Mouse (Mus musculus): ENCODE data around the gene Arid1b. TPM values are rescaled to one million over a fixed set of nuclear protein-coding genes. Genes with fewer than 3 reads are reported as not detected.

The Arid1b gene
- polyA plus RNA-seq, 1 experiment from 2014 or later: 8.7 TPM

DNA sequence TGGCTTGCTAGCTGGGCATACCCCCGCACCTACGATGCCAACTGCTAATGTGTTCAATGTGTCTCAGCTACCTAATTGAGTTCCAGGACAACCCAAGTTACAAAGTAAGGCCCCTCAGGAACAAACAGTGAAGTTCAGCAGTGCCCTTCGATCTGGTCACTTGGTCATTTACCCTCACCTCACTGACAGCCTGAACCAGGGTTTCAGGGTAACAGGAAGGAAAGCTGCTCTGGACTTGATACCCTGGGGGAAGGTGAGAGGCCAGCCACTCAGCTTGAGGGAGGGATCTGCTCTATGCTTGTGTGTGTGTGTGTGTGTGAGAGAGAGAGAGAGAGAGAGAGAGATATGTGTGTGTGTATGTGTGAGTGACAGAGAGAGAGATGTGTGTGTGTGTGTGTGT lies 11.2 kb downstream of the Arid1b start:
- 64% methylated on average over 3 of the region's 3 CpGs for WGBS
- H3K9me3 ChIP-seq (replicated peaks): no peaks in the 10 kb centered on the region
- peaks cover 89% of the 10 kb centered on the region for H3K4me1 ChIP-seq (replicated peaks)
- H3K27ac ChIP-seq (ENCODE audit: poor library complexity, severe bottlenecking): no peak overlapping the region
- no peaks in the 10 kb centered on the region for H3K36me3 ChIP-seq
- H3K27me3 ChIP-seq (replicated peaks): no peaks in the 10 kb centered on the region
- no peak overlapping the region; the same call in 1 of the 2 replicates for H3K9ac ChIP-seq
- ATAC-seq (ENCODE audit: insufficient number of reproducible peaks, low FRiP score): no peak
- H3K4me3 ChIP-seq: no peak overlapping the region
- H3K4me2 ChIP-seq: no peak overlapping the region

GRCm38 (mm10) chr17:5007156-5007658 lies 13.1 kb downstream of the Arid1b start:
- Histone ChIP-seq H3K4me3 (peak overlapping the region; percentile 31), H3K4me1 (replicated peaks) (peaks cover 86% of the 10 kb centered on the region), H3K4me2 (peak overlapping the region; percentile 69), H3K9ac (peak overlapping the region; percentile 28; the same call in 1 of the 2 replicates), H3K27ac (ENCODE audit: poor library complexity, severe bottlenecking) (peak overlapping the region; percentile 41; the same call in 1 of the 2 replicates), H3K27me3 (replicated peaks) (no peaks in the 10 kb centered on the region), H3K9me3 (replicated peaks) (no peaks in the 10 kb centered on the region), H3K36me3 (no peaks in the 10 kb centered on the region)
- WGBS: 22% methylated on average over 15 of the region's 15 CpGs
- ATAC-seq (ENCODE audit: insufficient number of reproducible peaks, low FRiP score): peak; percentile 45; the same call in 1 of the 2 replicates

- no peaks in the 10 kb centered on the region for H3K36me3 ChIP-seq
- no peak overlapping the region for H3K9ac ChIP-seq
- no peaks in the 10 kb centered on the region for H3K9me3 ChIP-seq (replicated peaks)
- no peak overlapping the region for H3K27ac ChIP-seq (ENCODE audit: poor library complexity, severe bottlenecking)
- H3K27me3 ChIP-seq (replicated peaks): no peaks in the 10 kb centered on the region
- no peak overlapping the region for H3K4me3 ChIP-seq
- H3K4me2 ChIP-seq: peak overlapping the region; percentile 7; the same call in 1 of the 2 replicates
- ATAC-seq (ENCODE audit: insufficient number of reproducible peaks, low FRiP score): no peak
- WGBS: 66% methylated on average over 10 of the region's 10 CpGs
- H3K4me1 ChIP-seq (replicated peaks): peaks cover 86% of the 10 kb centered on the region
Observed at GRCm38 (mm10) chr17:5008236-5008635, 14.1 kb downstream of the Arid1b start.

DNA sequence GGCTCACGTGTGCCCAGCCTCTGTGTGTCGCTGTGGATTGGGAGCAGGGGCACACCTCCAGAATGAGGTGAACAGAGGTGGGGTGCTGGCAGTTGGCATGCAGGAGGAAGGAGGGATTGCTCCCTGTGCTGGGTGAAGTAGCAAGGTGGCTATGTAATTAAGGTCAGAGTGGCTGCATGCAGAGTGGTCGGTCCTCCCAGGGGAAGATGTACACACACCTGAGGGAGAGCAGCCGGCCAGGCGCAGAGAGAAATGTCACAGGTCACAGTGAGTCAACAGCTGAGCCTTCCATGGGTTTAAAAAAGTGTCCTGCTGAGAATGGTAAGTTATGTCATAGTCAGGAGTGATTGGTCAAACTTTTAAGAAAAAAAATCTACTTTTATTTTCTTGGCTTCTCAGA lies 14.6 kb downstream of the Arid1b start:
- no peak overlapping the region for H3K27ac ChIP-seq (ENCODE audit: poor library complexity, severe bottlenecking)
- ATAC-seq (ENCODE audit: insufficient number of reproducible peaks, low FRiP score): no peak
- H3K36me3 ChIP-seq: no peaks in the 10 kb centered on the region
- WGBS: 72% methylated on average over 5 of the region's 5 CpGs
- peaks cover 82% of the 10 kb centered on the region for H3K4me1 ChIP-seq (replicated peaks)
- no peaks in the 10 kb centered on the region for H3K9me3 ChIP-seq (replicated peaks)
- H3K4me2 ChIP-seq: peak overlapping the region; percentile 7; the same call in 1 of the 2 replicates
- H3K4me3 ChIP-seq: no peak overlapping the region
- no peaks in the 10 kb centered on the region for H3K27me3 ChIP-seq (replicated peaks)
- H3K9ac ChIP-seq: no peak overlapping the region

DNA sequence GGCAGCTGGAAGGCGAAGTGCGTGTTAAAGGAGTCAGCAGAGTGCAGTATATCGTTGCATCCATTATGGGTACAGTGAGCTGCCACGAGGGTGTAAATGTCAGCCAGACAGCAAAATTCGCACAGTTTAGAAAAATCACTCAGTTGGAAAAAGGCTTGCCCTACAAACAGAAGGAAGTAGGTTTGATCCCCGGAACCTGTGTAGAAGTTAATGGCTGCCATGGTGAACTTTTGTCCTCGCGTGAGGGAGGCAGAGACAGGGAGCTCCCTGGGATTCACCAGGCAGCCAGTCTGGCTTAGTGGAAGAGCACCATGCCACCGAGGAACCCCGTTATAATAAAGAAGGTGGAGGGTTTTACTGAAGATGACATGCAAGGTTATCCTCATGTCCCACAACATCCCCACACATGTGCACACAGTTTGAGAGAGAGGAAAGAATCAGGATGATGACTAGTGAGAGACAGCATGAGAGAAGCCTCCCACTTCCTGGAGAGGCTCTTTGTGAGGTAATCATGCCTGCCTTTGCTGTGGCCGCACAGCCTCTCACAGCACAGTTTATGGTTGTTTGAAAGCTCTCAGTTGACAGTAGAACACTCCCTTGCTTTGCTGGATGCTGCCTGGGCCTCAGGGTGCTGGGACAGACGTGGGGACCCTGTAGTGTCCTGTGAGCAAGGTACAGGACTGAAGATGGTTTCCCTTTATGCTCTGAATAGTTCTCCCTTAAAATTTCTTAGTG lies 15.6 kb downstream of the Arid1b start:
- Histone ChIP-seq H3K4me1 (replicated peaks) (peaks cover 76% of the 10 kb centered on the region), H3K9me3 (replicated peaks) (no peaks in the 10 kb centered on the region), H3K4me2 (no peak overlapping the region), H3K9ac (no peak overlapping the region), H3K4me3 (no peak overlapping the region), H3K27me3 (replicated peaks) (no peaks in the 10 kb centered on the region), H3K27ac (ENCODE audit: poor library complexity, severe bottlenecking) (no peak overlapping the region), H3K36me3 (no peaks in the 10 kb centered on the region)
- ATAC-seq (ENCODE audit: insufficient number of reproducible peaks, low FRiP score): no peak
- WGBS: 75% methylated on average over 12 of the region's 12 CpGs

GRCm38 (mm10) chr17:5010781-5011180 lies 16.6 kb downstream of the Arid1b start:
- Histone ChIP-seq H3K4me1 (replicated peaks) (peaks cover 66% of the 10 kb centered on the region), H3K27ac (ENCODE audit: poor library complexity, severe bottlenecking) (no peak overlapping the region), H3K9me3 (replicated peaks) (no peaks in the 10 kb centered on the region), H3K9ac (no peak overlapping the region), H3K36me3 (no peaks in the 10 kb centered on the region), H3K4me2 (peak overlapping the region; percentile 18; the same call in 1 of the 2 replicates), H3K4me3 (no peak overlapping the region), H3K27me3 (replicated peaks) (no peaks in the 10 kb centered on the region)
- 14% methylated on average over 7 of the region's 7 CpGs for WGBS
- no peak for ATAC-seq (ENCODE audit: insufficient number of reproducible peaks, low FRiP score)

- peaks cover 60% of the 10 kb centered on the region for H3K4me1 ChIP-seq (replicated peaks)
- 79% methylated on average over 3 of the region's 3 CpGs for WGBS
- no peaks in the 10 kb centered on the region for H3K27me3 ChIP-seq (replicated peaks)
- no peaks in the 10 kb centered on the region for H3K36me3 ChIP-seq
- no peak for ATAC-seq (ENCODE audit: insufficient number of reproducible peaks, low FRiP score)
- no peak overlapping the region for H3K27ac ChIP-seq (ENCODE audit: poor library complexity, severe bottlenecking)
- no peaks in the 10 kb centered on the region for H3K9me3 ChIP-seq (replicated peaks)
- H3K9ac ChIP-seq: no peak overlapping the region
- no peak overlapping the region for H3K4me3 ChIP-seq
- no peak overlapping the region for H3K4me2 ChIP-seq
Observed at GRCm38 (mm10) chr17:5012091-5012490, 18.0 kb downstream of the Arid1b start.

DNA sequence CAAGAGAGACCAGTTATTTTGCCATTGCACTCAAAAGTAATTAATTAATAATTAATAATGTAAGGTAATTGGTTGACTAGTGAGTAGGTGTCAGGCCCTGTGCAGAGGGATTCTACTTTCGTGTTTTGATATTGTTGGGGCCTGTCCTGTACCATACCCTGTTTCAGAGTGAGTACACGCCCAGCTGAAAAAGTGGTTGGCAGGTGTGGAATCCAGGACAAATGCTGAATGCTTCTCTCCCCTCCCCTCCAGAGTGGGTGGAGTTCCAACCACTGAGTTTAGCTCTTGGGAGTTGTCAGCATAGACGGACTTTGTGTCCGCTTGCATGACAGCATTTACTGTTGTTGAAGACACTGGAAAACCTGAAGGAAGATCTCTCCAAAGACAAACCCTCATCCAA lies 18.4 kb downstream of the Arid1b start:
- H3K4me1 ChIP-seq (replicated peaks): peaks cover 58% of the 10 kb centered on the region
- no peaks in the 10 kb centered on the region for H3K27me3 ChIP-seq (replicated peaks)
- H3K27ac ChIP-seq (ENCODE audit: poor library complexity, severe bottlenecking): no peak overlapping the region
- H3K4me3 ChIP-seq: no peak overlapping the region
- no peaks in the 10 kb centered on the region for H3K9me3 ChIP-seq (replicated peaks)
- no peak overlapping the region for H3K9ac ChIP-seq
- 67% methylated on average over 4 of the region's 4 CpGs for WGBS
- no peak; the same call in 1 of the 2 replicates for ATAC-seq (ENCODE audit: insufficient number of reproducible peaks, low FRiP score)
- H3K36me3 ChIP-seq: no peaks in the 10 kb centered on the region
- no peak overlapping the region for H3K4me2 ChIP-seq

GRCm38 (mm10) chr17:5014327-5014957 lies 20.3 kb downstream of the Arid1b start:
- Histone ChIP-seq H3K36me3 (peaks cover 2% of the 10 kb centered on the region; the same call in 1 of the 2 replicates), H3K4me3 (no peak overlapping the region), H3K4me1 (replicated peaks) (peaks cover 42% of the 10 kb centered on the region), H3K27ac (ENCODE audit: poor library complexity, severe bottlenecking) (no peak overlapping the region), H3K27me3 (replicated peaks) (no peaks in the 10 kb centered on the region), H3K4me2 (no peak overlapping the region), H3K9me3 (replicated peaks) (no peaks in the 10 kb centered on the region), H3K9ac (no peak overlapping the region)
- 78% methylated on average over 23 of the region's 23 CpGs for WGBS
- no peak for ATAC-seq (ENCODE audit: insufficient number of reproducible peaks, low FRiP score)

DNA sequence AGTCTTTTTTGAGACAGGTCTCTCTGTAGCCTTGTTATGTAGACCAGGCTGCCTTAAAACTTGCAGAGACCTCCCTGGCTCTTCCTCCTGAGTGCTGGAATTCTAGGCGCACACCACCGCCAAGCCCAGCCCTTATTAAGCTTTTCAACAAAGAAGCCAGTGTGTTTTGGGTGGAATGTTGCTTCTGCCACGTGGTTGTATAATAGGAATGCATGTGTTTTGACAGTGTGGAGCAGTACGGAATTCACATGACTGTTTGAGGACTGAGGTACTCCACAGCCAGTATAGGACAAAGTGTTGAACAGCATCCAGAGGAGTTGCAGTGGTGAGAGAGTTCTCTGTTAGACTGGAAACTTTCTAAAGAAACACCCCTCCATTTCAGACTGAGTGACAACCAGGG lies 22.3 kb downstream of the Arid1b start:
- 64% methylated on average over 4 of the region's 4 CpGs for WGBS
- Histone ChIP-seq H3K4me3 (no peak overlapping the region), H3K4me2 (no peak overlapping the region), H3K27me3 (replicated peaks) (no peaks in the 10 kb centered on the region), H3K27ac (ENCODE audit: poor library complexity, severe bottlenecking) (no peak overlapping the region), H3K36me3 (peaks cover 4% of the 10 kb centered on the region; the same call in 1 of the 2 replicates), H3K4me1 (replicated peaks) (peaks cover 43% of the 10 kb centered on the region), H3K9ac (no peak overlapping the region), H3K9me3 (replicated peaks) (no peaks in the 10 kb centered on the region)
- no peak for ATAC-seq (ENCODE audit: insufficient number of reproducible peaks, low FRiP score)

- Histone ChIP-seq H3K4me1 (replicated peaks) (peaks cover 45% of the 10 kb centered on the region), H3K4me3 (no peak overlapping the region), H3K27me3 (replicated peaks) (no peaks in the 10 kb centered on the region), H3K36me3 (peaks cover 4% of the 10 kb centered on the region; the same call in 1 of the 2 replicates), H3K9me3 (replicated peaks) (no peaks in the 10 kb centered on the region), H3K27ac (ENCODE audit: poor library complexity, severe bottlenecking) (no peak overlapping the region), H3K9ac (no peak overlapping the region), H3K4me2 (no peak overlapping the region)
- 85% methylated on average over 10 of the region's 10 CpGs for WGBS
- ATAC-seq (ENCODE audit: insufficient number of reproducible peaks, low FRiP score): no peak
Observed at GRCm38 (mm10) chr17:5017065-5017464, 22.9 kb downstream of the Arid1b start.
